Mouse (Mus musculus): ENCODE results near the gene H60b. TPM values are rescaled to one million over a fixed set of nuclear protein-coding genes. Genes with fewer than 3 reads are reported as not detected.
A peak's percentile ranks its signal among the peaks of the same experiment; 100 is the strongest.
"Not testable (repeated sequence)": the region's sequence is repeated elsewhere in the genome, so short reads cannot be mapped to it uniquely, and the experiment has no call there.

H60b gene
- polyA plus RNA-seq, 1 experiment from 2014 or later = 0.42 TPM

DNA sequence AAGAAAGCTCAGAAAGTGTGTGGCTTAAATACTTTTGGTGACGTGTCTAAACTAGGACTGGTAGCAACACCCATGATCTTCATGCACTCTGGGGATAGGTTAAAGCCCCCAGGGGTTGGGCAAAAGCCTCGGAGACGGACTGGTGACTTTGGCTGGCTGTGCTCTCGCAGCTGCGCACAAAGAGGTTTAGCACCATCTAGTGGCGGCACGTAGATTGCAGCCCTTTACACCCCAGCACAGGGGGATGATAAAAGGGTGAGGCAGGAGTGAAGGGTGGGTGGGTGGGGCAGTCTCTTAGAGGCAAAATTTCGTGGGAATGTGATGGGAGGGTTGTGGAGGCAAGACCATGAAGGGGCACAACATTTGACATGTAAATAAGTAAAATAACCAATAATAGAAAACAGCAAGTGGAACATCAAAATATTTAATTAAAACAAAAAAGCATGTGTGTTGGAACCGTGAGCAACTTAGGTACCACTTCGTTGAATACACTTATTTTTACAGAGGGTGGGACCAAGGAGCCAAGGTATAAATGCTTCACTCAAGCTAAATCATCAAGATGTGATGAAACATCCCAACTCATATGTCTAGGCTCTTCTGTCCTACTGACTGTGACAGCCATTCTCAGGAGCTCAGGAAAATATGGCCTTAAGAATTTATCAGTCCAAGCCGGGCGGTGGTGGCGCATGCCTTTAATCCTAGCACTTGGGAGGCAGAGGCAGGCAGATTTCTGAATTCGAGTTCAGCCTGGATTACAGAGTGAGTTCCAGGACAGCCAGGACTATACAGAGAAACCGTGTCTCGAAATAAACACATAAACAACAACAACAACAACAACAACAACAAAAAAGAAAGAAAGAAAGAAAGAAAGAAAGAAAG, 5.6 kb downstream of the H60b start:
- H3K4me2 ChIP-seq (ENCODE audit: low read length) = peak overlapping the region; percentile 37
- not testable (repeated sequence) for H3K9me3 ChIP-seq (ENCODE audit: control insufficient read depth, low read length); H3K9ac ChIP-seq (replicated peaks; ENCODE audit: low read depth, low read length); H3K4me1 ChIP-seq (replicated peaks; ENCODE audit: control insufficient read depth, insufficient read depth, low read length); H3K27ac ChIP-seq (ENCODE audit: low read length); H3K36me3 ChIP-seq (ENCODE audit: control insufficient read depth, insufficient read depth); H3K4me3 ChIP-seq (replicated peaks; ENCODE audit: low read length)
- WGBS = 36% methylated on average over 15 of the region's 16 CpGs
- peak; percentile 84 for ATAC-seq
- H3K27me3 ChIP-seq (replicated peaks; ENCODE audit: control insufficient read depth, insufficient read depth, low read length) = peaks cover 12% of the 10 kb centered on the region

DNA sequence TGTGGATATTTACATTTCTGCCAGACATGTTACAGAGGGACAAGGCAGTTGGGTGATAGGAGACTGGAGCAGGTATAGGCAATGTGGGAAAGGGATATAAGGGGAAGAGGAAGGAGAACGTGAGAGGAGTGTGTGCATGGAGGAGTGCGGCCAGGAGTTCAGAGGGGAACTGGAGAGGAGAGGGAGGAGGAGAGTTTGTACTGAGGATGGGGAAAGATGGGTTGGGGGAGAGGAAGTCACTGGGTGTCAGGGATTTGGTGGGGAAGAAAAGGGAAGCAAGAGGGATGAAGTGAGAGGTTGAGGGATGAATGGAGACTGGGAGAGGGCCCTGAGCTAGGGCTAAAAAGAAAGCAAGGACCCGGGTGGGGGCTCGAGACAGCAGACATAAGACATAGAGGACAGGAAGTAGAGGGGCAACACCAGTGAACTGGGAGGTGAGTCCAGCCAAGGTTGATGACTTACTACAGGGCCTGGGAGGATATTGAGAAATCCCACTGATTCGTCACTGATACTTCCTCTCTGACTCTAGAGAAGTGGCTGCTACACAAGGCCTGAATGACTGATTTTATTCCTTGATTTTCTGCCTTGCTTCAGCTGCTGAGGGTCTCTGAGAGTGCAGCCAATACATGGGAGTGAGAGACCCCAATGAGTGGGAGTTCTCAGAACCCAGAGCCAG, 7.1 kb downstream of the H60b start:
- not testable (repeated sequence) for H3K9me3 ChIP-seq (ENCODE audit: control insufficient read depth, low read length)

DNA sequence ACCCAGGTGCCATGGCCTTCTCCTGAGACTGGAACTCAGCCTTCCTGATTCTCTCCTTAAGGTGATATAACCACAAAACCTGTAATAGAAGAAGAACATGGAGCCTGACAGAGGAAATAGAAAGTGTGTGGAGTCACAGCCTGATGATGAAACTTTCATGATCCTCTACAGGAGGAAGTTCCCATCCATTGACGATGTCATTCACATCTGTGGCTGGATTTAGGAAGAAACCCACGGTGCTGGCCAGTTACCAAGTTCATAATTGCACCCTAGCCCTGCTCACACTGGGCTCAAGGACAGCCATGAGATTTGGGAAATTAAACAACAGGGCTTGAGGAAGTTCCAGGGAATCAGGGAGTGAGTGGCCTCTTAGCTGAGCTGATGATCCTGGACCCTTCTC, 7.6 kb downstream of the H60b start:
- not testable (repeated sequence) for H3K4me2 ChIP-seq (ENCODE audit: low read length); H3K9ac ChIP-seq (replicated peaks; ENCODE audit: low read depth, low read length)
- WGBS = 70% methylated on average over 2 of the region's 2 CpGs

More for the DNA sequence above, 7.1 kb downstream of the H60b start:
- H3K4me2 ChIP-seq (ENCODE audit: low read length); H3K27me3 ChIP-seq (replicated peaks; ENCODE audit: control insufficient read depth, insufficient read depth, low read length); H3K4me3 ChIP-seq (replicated peaks; ENCODE audit: low read length); H3K4me1 ChIP-seq (replicated peaks; ENCODE audit: control insufficient read depth, insufficient read depth, low read length); H3K9ac ChIP-seq (replicated peaks; ENCODE audit: low read depth, low read length); ATAC-seq; H3K36me3 ChIP-seq (ENCODE audit: control insufficient read depth, insufficient read depth); H3K27ac ChIP-seq (ENCODE audit: low read length): not testable (repeated sequence)
- WGBS = 64% methylated on average over 5 of the region's 5 CpGs

DNA sequence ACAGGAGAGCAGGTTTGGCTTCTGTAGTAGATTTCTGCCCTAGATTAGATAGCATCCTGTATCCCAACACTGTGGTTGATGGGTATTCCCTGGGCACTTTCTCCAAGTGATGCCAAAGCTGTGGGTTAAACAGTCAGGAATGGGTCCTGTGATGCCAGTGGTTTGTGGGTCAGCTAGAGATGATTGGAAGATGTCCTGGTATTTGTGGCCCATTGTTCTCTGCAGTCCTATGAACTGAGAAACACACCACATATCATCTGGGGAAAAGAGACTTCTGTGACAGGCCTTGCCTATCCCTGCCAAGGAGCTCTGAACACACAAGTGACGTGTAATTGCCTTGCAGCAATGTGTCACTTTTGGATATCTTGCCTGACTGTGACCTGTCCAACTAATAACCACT, 8.7 kb downstream of the H60b start:
- not testable (repeated sequence) for H3K9ac ChIP-seq (replicated peaks; ENCODE audit: low read depth, low read length); ATAC-seq; H3K9me3 ChIP-seq (ENCODE audit: control insufficient read depth, low read length); H3K4me3 ChIP-seq (replicated peaks; ENCODE audit: low read length); H3K27me3 ChIP-seq (replicated peaks; ENCODE audit: control insufficient read depth, insufficient read depth, low read length); H3K36me3 ChIP-seq (ENCODE audit: control insufficient read depth, insufficient read depth); H3K4me2 ChIP-seq (ENCODE audit: low read length); H3K27ac ChIP-seq (ENCODE audit: low read length); H3K4me1 ChIP-seq (replicated peaks; ENCODE audit: control insufficient read depth, insufficient read depth, low read length)
- 89% methylated on average over 1 of the region's 1 CpGs for WGBS

More for the DNA sequence above, 7.6 kb downstream of the H60b start:
- H3K36me3 ChIP-seq (ENCODE audit: control insufficient read depth, insufficient read depth); H3K27ac ChIP-seq (ENCODE audit: low read length); ATAC-seq; H3K4me3 ChIP-seq (replicated peaks; ENCODE audit: low read length); H3K4me1 ChIP-seq (replicated peaks; ENCODE audit: control insufficient read depth, insufficient read depth, low read length); H3K27me3 ChIP-seq (replicated peaks; ENCODE audit: control insufficient read depth, insufficient read depth, low read length); H3K9me3 ChIP-seq (ENCODE audit: control insufficient read depth, low read length): not testable (repeated sequence)

DNA sequence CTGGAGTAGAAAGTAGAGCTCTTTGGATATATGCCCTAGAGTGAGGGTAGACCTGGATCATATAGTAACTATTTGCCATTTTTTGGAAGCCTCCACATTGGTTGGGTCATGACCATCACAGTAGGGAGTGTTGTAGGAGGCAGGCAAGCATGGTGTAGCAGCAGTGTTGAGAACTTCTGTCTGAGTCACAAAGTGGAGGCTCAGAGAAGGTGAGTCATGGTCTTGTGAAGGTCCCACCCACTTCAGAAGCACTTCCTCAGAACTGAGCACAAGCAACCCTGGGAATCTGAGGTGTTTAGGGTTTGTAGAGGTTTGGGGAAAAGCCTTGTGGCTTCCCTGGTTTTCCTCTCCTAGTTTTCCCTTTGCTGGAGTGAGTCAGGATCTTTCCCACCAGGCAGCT, 10.7 kb downstream of the H60b start:
- H3K27me3 ChIP-seq (replicated peaks; ENCODE audit: control insufficient read depth, insufficient read depth, low read length); H3K4me1 ChIP-seq (replicated peaks; ENCODE audit: control insufficient read depth, insufficient read depth, low read length); H3K9ac ChIP-seq (replicated peaks; ENCODE audit: low read depth, low read length); H3K9me3 ChIP-seq (ENCODE audit: control insufficient read depth, low read length); H3K4me3 ChIP-seq (replicated peaks; ENCODE audit: low read length); H3K4me2 ChIP-seq (ENCODE audit: low read length); H3K36me3 ChIP-seq (ENCODE audit: control insufficient read depth, insufficient read depth); H3K27ac ChIP-seq (ENCODE audit: low read length); ATAC-seq: not testable (repeated sequence)

DNA sequence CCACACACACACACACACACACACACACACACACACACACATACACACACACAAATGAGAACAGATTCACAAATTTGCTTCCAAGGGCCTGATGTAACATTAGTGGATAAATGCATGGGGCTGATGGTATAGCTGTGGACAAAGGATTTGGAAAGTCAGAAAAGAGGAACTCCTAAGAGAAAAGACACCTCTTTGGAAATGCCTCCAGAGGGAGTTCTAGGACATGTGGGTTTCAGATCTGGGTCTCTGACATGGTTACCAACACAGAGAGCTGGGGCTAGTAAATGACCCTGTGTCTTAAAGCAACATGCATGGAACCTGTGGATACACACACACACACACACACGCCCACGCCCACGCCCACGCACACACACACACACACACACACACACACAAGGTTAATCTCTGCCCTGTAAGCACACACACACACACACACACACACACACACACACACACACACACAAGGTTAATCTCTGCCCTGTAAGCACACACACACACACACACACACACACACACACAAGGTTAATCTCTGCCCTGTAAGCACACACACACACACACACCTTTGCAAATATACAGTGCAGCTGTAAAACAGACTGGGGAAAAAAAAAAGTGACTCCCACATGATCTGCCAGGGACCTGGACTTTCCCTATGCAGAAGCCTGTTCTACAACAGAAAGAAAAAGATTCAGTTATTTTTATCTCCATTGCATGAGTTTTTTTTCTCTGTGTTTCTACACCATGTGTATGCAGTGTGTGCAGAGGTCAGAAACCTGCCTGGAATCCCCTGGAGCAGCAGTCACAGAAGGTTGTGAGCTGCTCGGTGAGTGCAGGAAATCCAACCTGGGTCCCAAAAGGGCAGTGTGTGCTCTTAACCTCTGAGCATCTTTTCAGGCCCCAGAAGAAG, 14.3 kb downstream of the H60b start:
- H3K4me3 ChIP-seq (replicated peaks; ENCODE audit: low read length); H3K9me3 ChIP-seq (ENCODE audit: control insufficient read depth, low read length); H3K9ac ChIP-seq (replicated peaks; ENCODE audit: low read depth, low read length); H3K27ac ChIP-seq (ENCODE audit: low read length); H3K27me3 ChIP-seq (replicated peaks; ENCODE audit: control insufficient read depth, insufficient read depth, low read length); H3K36me3 ChIP-seq (ENCODE audit: control insufficient read depth, insufficient read depth); H3K4me1 ChIP-seq (replicated peaks; ENCODE audit: control insufficient read depth, insufficient read depth, low read length): not testable (repeated sequence)
- 55% methylated on average over 4 of the region's 5 CpGs for WGBS
- ATAC-seq = 0 out of 2 replicates have a peak, but pooled peaks have one; percentile 15
- H3K4me2 ChIP-seq (ENCODE audit: low read length) = peak overlapping the region; percentile 9; the same call in 1 of the 2 replicates

DNA sequence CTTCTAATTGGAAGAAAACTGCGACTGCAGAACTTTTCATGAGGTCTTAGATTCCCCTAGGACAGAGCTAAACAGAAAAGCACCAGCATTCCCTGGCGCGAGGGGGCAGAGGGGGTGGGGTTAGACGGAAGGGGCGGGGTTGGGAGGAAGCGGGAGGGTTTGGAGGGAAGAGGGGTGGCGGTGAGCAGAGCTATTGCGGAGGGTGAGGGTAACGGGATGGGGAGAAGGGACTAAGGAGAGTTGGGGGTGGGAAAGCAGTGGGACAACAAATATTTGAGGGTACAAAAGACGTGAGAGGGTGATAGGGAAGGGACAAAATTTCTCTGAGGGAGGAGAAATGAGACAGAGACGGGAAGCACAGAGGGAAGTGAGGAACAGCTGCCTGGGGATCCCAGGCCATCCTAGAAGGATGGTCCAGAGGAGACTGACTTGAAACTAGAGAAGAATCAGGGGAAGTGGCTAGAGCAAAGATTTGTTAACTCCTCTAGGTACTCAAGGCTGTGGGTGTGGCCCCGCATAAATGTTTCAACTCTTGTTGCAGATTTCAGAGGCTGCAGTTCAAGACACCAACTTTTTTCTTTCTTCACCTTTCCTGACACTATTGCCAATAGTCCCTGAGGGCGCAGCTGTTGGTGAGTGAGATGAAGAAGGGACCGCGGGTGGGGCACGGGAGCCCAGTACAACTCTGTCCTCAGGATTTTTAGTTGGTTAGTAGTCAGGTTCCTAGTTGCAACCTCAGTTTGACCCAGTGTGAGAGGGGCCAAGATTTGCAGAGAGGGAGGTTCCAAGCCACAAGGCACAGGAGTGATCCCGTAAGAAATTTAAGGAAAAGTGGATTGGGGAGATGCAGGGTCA, 15.2 kb downstream of the H60b start:
- ATAC-seq = peak; percentile 77
- H3K9ac ChIP-seq (replicated peaks; ENCODE audit: low read depth, low read length); H3K9me3 ChIP-seq (ENCODE audit: control insufficient read depth, low read length); H3K4me1 ChIP-seq (replicated peaks; ENCODE audit: control insufficient read depth, insufficient read depth, low read length); H3K27ac ChIP-seq (ENCODE audit: low read length); H3K27me3 ChIP-seq (replicated peaks; ENCODE audit: control insufficient read depth, insufficient read depth, low read length); H3K36me3 ChIP-seq (ENCODE audit: control insufficient read depth, insufficient read depth); H3K4me3 ChIP-seq (replicated peaks; ENCODE audit: low read length): not testable (repeated sequence)
- H3K4me2 ChIP-seq (ENCODE audit: low read length) = peak overlapping the region; percentile 9; the same call in 1 of the 2 replicates
- WGBS = 16% methylated on average over 11 of the region's 17 CpGs

DNA sequence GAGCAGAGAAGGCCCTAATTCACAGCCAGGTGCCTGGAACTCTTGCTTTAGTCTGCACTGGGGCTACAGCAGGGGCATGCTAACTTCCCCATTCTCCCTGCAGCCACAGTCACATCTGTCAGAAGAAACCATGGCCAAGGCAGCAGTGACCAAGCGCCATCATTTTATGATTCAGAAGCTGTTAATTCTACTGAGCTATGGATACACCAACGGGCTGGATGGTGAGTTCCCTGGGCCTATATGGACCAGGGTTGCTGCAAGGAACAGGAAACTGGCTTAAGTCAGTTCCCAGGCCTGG, 15.8 kb downstream of the H60b start:
- H3K9me3 ChIP-seq (ENCODE audit: control insufficient read depth, low read length); H3K9ac ChIP-seq (replicated peaks; ENCODE audit: low read depth, low read length); H3K27me3 ChIP-seq (replicated peaks; ENCODE audit: control insufficient read depth, insufficient read depth, low read length); H3K4me1 ChIP-seq (replicated peaks; ENCODE audit: control insufficient read depth, insufficient read depth, low read length); ATAC-seq; H3K4me3 ChIP-seq (replicated peaks; ENCODE audit: low read length); H3K27ac ChIP-seq (ENCODE audit: low read length); H3K36me3 ChIP-seq (ENCODE audit: control insufficient read depth, insufficient read depth); H3K4me2 ChIP-seq (ENCODE audit: low read length): not testable (repeated sequence)
- WGBS = 79% methylated on average over 1 of the region's 2 CpGs
